Mouse (Mus musculus): ENCODE results near the gene Thbs1.

GRCm38 (mm10) chr2:118072811-118073372, 38.8 kb upstream of the Thbs1 start:
- TF ChIP-seq GATA1 (IDR thresholded peaks at IDR 0.05; ENCODE audit: low read length) (no peak), TAL1 (IDR thresholded peaks at IDR 0.05; ENCODE audit: low read length) (no peak)

All from erythroblast, embryonic 14.5 days (primary cell).